Comparison of ENCODE assay signal across 16 mouse cellular contexts in the genomic region with DNA sequence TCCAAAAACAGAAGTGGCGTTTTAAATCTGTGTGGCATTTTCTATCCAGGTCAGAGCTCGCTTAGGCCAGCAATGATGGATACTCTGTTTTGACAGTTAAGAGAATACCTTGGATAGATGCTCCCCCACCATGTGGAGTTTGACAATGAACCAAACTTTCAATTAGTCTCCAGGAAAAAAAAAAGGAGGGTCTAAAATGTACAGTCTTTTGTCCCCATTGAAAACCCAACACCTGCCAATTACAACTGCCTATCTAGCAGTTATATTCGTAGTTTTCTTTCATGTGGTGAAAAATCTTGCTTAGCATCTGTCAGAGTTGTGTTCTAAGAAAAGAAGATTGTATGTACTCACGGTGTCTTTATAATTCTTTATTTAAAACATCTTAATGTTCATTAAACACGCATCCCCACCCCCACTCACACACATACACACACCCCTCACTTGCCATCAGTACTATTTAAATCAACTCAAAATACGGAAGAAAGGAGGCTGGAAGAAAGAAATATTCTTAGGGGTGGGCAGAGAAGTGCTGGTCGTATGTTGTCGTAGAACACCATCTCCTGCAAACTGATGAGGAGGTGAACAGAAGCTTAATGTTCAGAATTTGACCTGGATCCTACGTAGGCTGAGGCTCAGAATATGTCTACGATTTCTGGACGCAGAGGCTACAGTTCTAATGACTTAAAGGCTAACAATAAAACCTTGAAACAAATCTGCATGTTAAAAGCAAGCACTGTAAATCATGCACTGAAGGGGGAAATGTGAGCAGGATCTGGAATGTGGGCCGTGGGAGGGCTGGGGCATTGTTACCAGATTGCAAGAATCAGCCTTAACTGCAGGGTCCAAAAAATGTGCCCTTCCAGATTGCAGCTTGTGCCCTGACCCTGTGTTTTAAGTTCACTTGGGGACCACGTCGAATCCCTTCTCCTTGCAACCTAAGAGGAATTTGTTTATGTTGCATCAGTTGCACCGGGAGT.
DNase-seq lines count a peak whose midpoint lies in the region; ATAC-seq and TF ChIP-seq lines count a peak whose summit lies in the region.
"Had no signal": no experiment of that assay in that cellular context is flagged by ENCODE, and none has a peak within 500 bp of the region (broad histone marks: within the 10 kb centered on the region; RNA-seq: fewer than 3 reads in every experiment).

No protein-coding gene starts in this region.

- no peak overlapping the region for H3K4me2 ChIP-seq in forebrain, embryonic 14.5 days (ENCODE audit: low read length)
- no peak overlapping the region for H3K4me2 ChIP-seq in forebrain, postnatal 0 days (ENCODE audit: low read depth)
- no peak overlapping the region for H3K4me2 ChIP-seq in lung, embryonic 15.5 days
- no peak overlapping the region for H3K4me2 ChIP-seq in forebrain, embryonic 16.5 days (ENCODE audit: low read length)
- no peak overlapping the region for H3K4me2 ChIP-seq in neural tube, embryonic 14.5 days (ENCODE audit: low read depth, low read length)
- H3K4me2 ChIP-seq: embryonic facial prominence, embryonic 15.5 days; heart, embryonic 15.5 days; hindbrain, embryonic 14.5 days; limb, embryonic 15.5 days; midbrain, embryonic 12.5 days; neural tube, embryonic 13.5 days had no signal

- no peaks in the 10 kb centered on the region for H3K9me3 ChIP-seq in forebrain, embryonic 14.5 days (replicated peaks; ENCODE audit: control insufficient read depth, low read length)
- H3K9me3 ChIP-seq in forebrain, postnatal 0 days (ENCODE audit: low read length): no peaks in the 10 kb centered on the region
- no peaks in the 10 kb centered on the region for H3K9me3 ChIP-seq in lung, embryonic 15.5 days
- no peaks in the 10 kb centered on the region for H3K9me3 ChIP-seq in forebrain, embryonic 16.5 days (ENCODE audit: control insufficient read depth, low read length)
- no peaks in the 10 kb centered on the region for H3K9me3 ChIP-seq in neural tube, embryonic 14.5 days (ENCODE audit: control insufficient read depth, low read length)
- H3K9me3 ChIP-seq: embryonic facial prominence, embryonic 15.5 days; heart, embryonic 15.5 days; limb, embryonic 15.5 days; midbrain, embryonic 12.5 days; neural tube, embryonic 13.5 days had no signal

- no peak overlapping the region for H3K4me3 ChIP-seq in forebrain, embryonic 14.5 days (ENCODE audit: low read depth, low read length)
- no peak overlapping the region for H3K4me3 ChIP-seq in forebrain, postnatal 0 days (ENCODE audit: low read depth, low read length)
- H3K4me3 ChIP-seq in lung, embryonic 15.5 days: no peak overlapping the region
- no peak overlapping the region for H3K4me3 ChIP-seq in forebrain, embryonic 16.5 days (replicated peaks; ENCODE audit: low read length)
- H3K4me3 ChIP-seq in neural tube, embryonic 14.5 days (ENCODE audit: low read depth, low read length): no peak overlapping the region
- H3K4me3 ChIP-seq: embryonic facial prominence, embryonic 15.5 days; heart, embryonic 15.5 days; limb, embryonic 15.5 days; midbrain, embryonic 12.5 days; neural tube, embryonic 13.5 days had no signal

- H3K4me1 ChIP-seq in forebrain, embryonic 14.5 days (ENCODE audit: control insufficient read depth, insufficient read depth, low read length): peaks cover 6% of the 10 kb centered on the region; the same call in 1 of the 2 replicates
- H3K4me1 ChIP-seq in forebrain, postnatal 0 days (ENCODE audit: insufficient read depth): no peaks in the 10 kb centered on the region
- H3K4me1 ChIP-seq in lung, embryonic 15.5 days: peaks cover 11% of the 10 kb centered on the region; the same call in 1 of the 2 replicates
- H3K4me1 ChIP-seq in forebrain, embryonic 16.5 days (replicated peaks; ENCODE audit: control insufficient read depth, insufficient read depth, low read length): no peaks in the 10 kb centered on the region
- H3K4me1 ChIP-seq in neural tube, embryonic 14.5 days (ENCODE audit: control insufficient read depth, insufficient read depth, low read length): 0 out of 2 replicates have a peak, but pooled peaks cover 2% of the 10 kb centered on the region
- H3K4me1 ChIP-seq: embryonic facial prominence, embryonic 15.5 days; heart, embryonic 15.5 days had no signal

- H3K27me3 ChIP-seq in forebrain, embryonic 14.5 days (replicated peaks; ENCODE audit: control insufficient read depth, insufficient read depth, low read length): no peaks in the 10 kb centered on the region
- no peaks in the 10 kb centered on the region for H3K27me3 ChIP-seq in forebrain, postnatal 0 days (ENCODE audit: insufficient read depth, low read length)
- H3K27me3 ChIP-seq in lung, embryonic 15.5 days: no peaks in the 10 kb centered on the region
- no peaks in the 10 kb centered on the region for H3K27me3 ChIP-seq in forebrain, embryonic 16.5 days (replicated peaks; ENCODE audit: control insufficient read depth, insufficient read depth, low read length)
- no peaks in the 10 kb centered on the region for H3K27me3 ChIP-seq in neural tube, embryonic 14.5 days (ENCODE audit: control insufficient read depth, insufficient read depth, low read length)
- H3K27me3 ChIP-seq: embryonic facial prominence, embryonic 15.5 days; heart, embryonic 15.5 days; limb, embryonic 15.5 days; midbrain, embryonic 12.5 days; neural tube, embryonic 13.5 days had no signal

- no peak for DNase-seq in forebrain, embryonic 14.5 days (ENCODE audit: low spot score)
- DNase-seq in forebrain, postnatal 0 days: no peak
- DNase-seq in lung, postnatal 14 days: no peak
- DNase-seq in cerebellum, postnatal 36 days: no peak
- DNase-seq in right cerebral cortex, postnatal 4 days: no peak
- DNase-seq: cerebellum, adult 9-10 months had no signal

- TF ChIP-seq CTCF in forebrain, postnatal 0 days (IDR thresholded peaks at IDR 0.05; ENCODE audit: low read depth): no peak

- peak; percentile 60 for ATAC-seq in forebrain, embryonic 14.5 days
- ATAC-seq in forebrain, postnatal 0 days: no peak
- ATAC-seq in lung, embryonic 15.5 days (ENCODE audit: borderline replicate concordance, extremely low read depth, low FRiP score, low TSS enrichment): no peak
- ATAC-seq in forebrain, embryonic 16.5 days: peak; percentile 26
- ATAC-seq in neural tube, embryonic 14.5 days (ENCODE audit: low read depth): peak; percentile 63; the same call in 1 of the 2 replicates
- ATAC-seq: Patski had no signal

- 28% methylated on average over 15 of the region's 15 CpGs for WGBS in forebrain, embryonic 14.5 days
- WGBS in forebrain, postnatal 0 days: 28% methylated on average over 15 of the region's 15 CpGs
- 58% methylated on average over 15 of the region's 15 CpGs for WGBS in lung, embryonic 15.5 days
- 20% methylated on average over 15 of the region's 15 CpGs for WGBS in forebrain, embryonic 16.5 days
- WGBS in neural tube, embryonic 14.5 days: 18% methylated on average over 15 of the region's 15 CpGs

- no peak overlapping the region; the same call in 1 of the 2 replicates for H3K27ac ChIP-seq in forebrain, embryonic 14.5 days (ENCODE audit: low read depth, low read length)
- no peak overlapping the region for H3K27ac ChIP-seq in forebrain, postnatal 0 days (ENCODE audit: low read depth, low read length)
- peak overlapping the region; percentile 74; the same call in 1 of the 2 replicates for H3K27ac ChIP-seq in lung, embryonic 15.5 days
- H3K27ac ChIP-seq in forebrain, embryonic 16.5 days (ENCODE audit: low read length): no peak overlapping the region
- H3K27ac ChIP-seq in neural tube, embryonic 14.5 days (ENCODE audit: low read depth, low read length): no peak overlapping the region
- H3K27ac ChIP-seq: embryonic facial prominence, embryonic 15.5 days; heart, embryonic 15.5 days; hindbrain, embryonic 14.5 days; limb, embryonic 15.5 days; midbrain, embryonic 12.5 days; neural tube, embryonic 13.5 days had no signal

- H3K36me3 ChIP-seq in forebrain, embryonic 14.5 days (ENCODE audit: control insufficient read depth, insufficient read depth, low read length): no peaks in the 10 kb centered on the region
- no peaks in the 10 kb centered on the region for H3K36me3 ChIP-seq in forebrain, postnatal 0 days (ENCODE audit: insufficient read depth)
- H3K36me3 ChIP-seq in lung, embryonic 15.5 days: no peaks in the 10 kb centered on the region
- no peaks in the 10 kb centered on the region for H3K36me3 ChIP-seq in forebrain, embryonic 16.5 days (ENCODE audit: control insufficient read depth, insufficient read depth)
- H3K36me3 ChIP-seq in neural tube, embryonic 14.5 days (ENCODE audit: control insufficient read depth, insufficient read depth, low read length): no peaks in the 10 kb centered on the region
- H3K36me3 ChIP-seq: embryonic facial prominence, embryonic 15.5 days; heart, embryonic 15.5 days; limb, embryonic 15.5 days; midbrain, embryonic 12.5 days; neural tube, embryonic 13.5 days had no signal

- no peak overlapping the region for H3K9ac ChIP-seq in forebrain, embryonic 14.5 days (ENCODE audit: low read length)
- no peak overlapping the region for H3K9ac ChIP-seq in forebrain, postnatal 0 days
- no peak overlapping the region for H3K9ac ChIP-seq in lung, embryonic 15.5 days
- H3K9ac ChIP-seq in forebrain, embryonic 16.5 days (replicated peaks; ENCODE audit: low read depth, low read length): no peak overlapping the region
- no peak overlapping the region for H3K9ac ChIP-seq in neural tube, embryonic 14.5 days (replicated peaks; ENCODE audit: low read depth, low read length)
- H3K9ac ChIP-seq: embryonic facial prominence, embryonic 15.5 days; heart, embryonic 15.5 days; hindbrain, embryonic 14.5 days; limb, embryonic 15.5 days; midbrain, embryonic 12.5 days; neural tube, embryonic 13.5 days had no signal

Comparison
In these comparisons a context has a peak if more than half of its experiments do, and no peak if none do; other contexts are left out.
1. ATAC-seq: peak in forebrain, embryonic 14.5 days (single experiment), forebrain, embryonic 16.5 days (single experiment) and neural tube, embryonic 14.5 days (single experiment); none in forebrain, postnatal 0 days (single experiment) and lung, embryonic 15.5 days (single experiment).